Mouse (Mus musculus) neural tube, embryonic 10.5 days (tissue): Measurements from ENCODE around the gene Polr3g.
"Not testable (repeated sequence)": the region's sequence is repeated elsewhere in the genome, so short reads cannot be mapped to it uniquely, and the experiment has no call there.

Experiments used
- DNase-seq: peaks from one replicate; pipeline ENCODE4 v3.0.0-alpha.2; 2017; ENCODE audit warnings: low spot score; ENCODE audit errors: extremely low spot score

Polr3g gene

GRCm38 (mm10) chr13:81630566-81630965, 80.2 kb downstream of the Polr3g start:
- DNase-seq = no peak

GRCm38 (mm10) chr13:81629395-81629794, 81.4 kb downstream of the Polr3g start:
- peak; percentile 47 for DNase-seq

- no peak for DNase-seq
Measured at GRCm38 (mm10) chr13:81628631-81629190, 82.1 kb downstream of the Polr3g start.

- not testable (repeated sequence) for DNase-seq
Measured at GRCm38 (mm10) chr13:81627861-81628260, 83.0 kb downstream of the Polr3g start.
